Mouse (Mus musculus) hindbrain, embryonic 16.5 days (tissue): Measurements from ENCODE around the gene Fbxo21. TPM values are rescaled to one million over a fixed set of nuclear protein-coding genes. Genes with fewer than 3 reads are reported as not detected.

ENCODE experiments used
- ATAC-seq: fragments of 200-750 bp; cut with Nextera tagmentation; 2 replicates; pipeline ENCODE4 v1.8.0; 2017; ENCODE audit warnings: moderate TSS enrichment, moderate library complexity
- H3K27ac ChIP-seq: fragments of 300-500 bp; sonication (generic); 2 replicates; pipeline ENCODE4 v1.5.1; 2014; ENCODE audit warnings: low read depth, mild to moderate bottlenecking, control low read depth, low read length, moderate library complexity
- H3K27me3 ChIP-seq: fragments of 300-500 bp; sonication (generic); replicated peaks from 2 replicates; pipeline ENCODE4 v1.6.1; 2014; ENCODE audit warnings: low read length; ENCODE audit not compliant: control insufficient read depth, insufficient read depth
- H3K36me3 ChIP-seq: fragments of 300-500 bp; sonication (generic); 2 replicates; pipeline ENCODE4 v1.6.1; 2014; ENCODE audit warnings: mild to moderate bottlenecking, low read length, moderate library complexity, mixed read lengths; ENCODE audit not compliant: control insufficient read depth, insufficient read depth
- H3K4me1 ChIP-seq: fragments of 300-500 bp; sonication (generic); 2 replicates; pipeline ENCODE4 v1.6.1; 2014; ENCODE audit warnings: low read depth, low read length; ENCODE audit not compliant: control insufficient read depth, insufficient read depth
- H3K4me2 ChIP-seq: fragments of 300-500 bp; sonication (generic); 2 replicates; pipeline ENCODE4 v1.6.1; 2014; ENCODE audit warnings: mild to moderate bottlenecking, low read length, control low read depth, moderate library complexity
- H3K4me3 ChIP-seq: fragments of 300-500 bp; sonication (generic); 2 replicates; pipeline ENCODE4 v1.5.1; 2014; ENCODE audit warnings: mild to moderate bottlenecking, low read length, control low read depth, moderate library complexity
- H3K9ac ChIP-seq: fragments of 300-500 bp; sonication (generic); 2 replicates; pipeline ENCODE4 v1.6.1; 2014; ENCODE audit warnings: low read depth, mild to moderate bottlenecking, control low read depth, low read length, moderate library complexity
- H3K9me3 ChIP-seq: fragments of 300-500 bp; sonication (generic); 2 replicates; pipeline ENCODE4 v1.6.1; 2014; ENCODE audit warnings: mild to moderate bottlenecking, low read length, moderate library complexity; ENCODE audit not compliant: control insufficient read depth
- WGBS: fragments of 180-500 bp; shearing (Covaris S2); extraction: QIAGEN DNeasy Blood & Tissue Kit; methylation state at CpG from one replicate; pipeline ENCODE4 v1.1.7; 2014; 5-methylcytosine and 5-hydroxymethylcytosine counted together
- polyA plus RNA-seq: library from polyadenylated mRNA; unstranded; fragments of >200 nt; fragmentation: Nextera tagmentation; extraction: Ambion mirVana; gene quantifications from 2 replicates; pipeline ENCODE4 v1.2.1, GENCODE M21; 2015

The Fbxo21 gene
- polyA plus RNA-seq, 1 experiment from 2014 or later = 151 TPM

GRCm38 (mm10) chr5:118053205-118053604 lies 76.7 kb downstream of the Fbxo21 start:
- Histone ChIP-seq H3K9me3 (no peaks in the 10 kb centered on the region), H3K27me3 (no peaks in the 10 kb centered on the region), H3K36me3 (no peaks in the 10 kb centered on the region), H3K4me3 (no peak overlapping the region), H3K4me1 (peaks cover 6% of the 10 kb centered on the region), H3K4me2 (no peak overlapping the region), H3K27ac (no peak overlapping the region), H3K9ac (no peak overlapping the region)
- no peak for ATAC-seq
- WGBS = 94% methylated on average over 2 of the region's 2 CpGs

DNA sequence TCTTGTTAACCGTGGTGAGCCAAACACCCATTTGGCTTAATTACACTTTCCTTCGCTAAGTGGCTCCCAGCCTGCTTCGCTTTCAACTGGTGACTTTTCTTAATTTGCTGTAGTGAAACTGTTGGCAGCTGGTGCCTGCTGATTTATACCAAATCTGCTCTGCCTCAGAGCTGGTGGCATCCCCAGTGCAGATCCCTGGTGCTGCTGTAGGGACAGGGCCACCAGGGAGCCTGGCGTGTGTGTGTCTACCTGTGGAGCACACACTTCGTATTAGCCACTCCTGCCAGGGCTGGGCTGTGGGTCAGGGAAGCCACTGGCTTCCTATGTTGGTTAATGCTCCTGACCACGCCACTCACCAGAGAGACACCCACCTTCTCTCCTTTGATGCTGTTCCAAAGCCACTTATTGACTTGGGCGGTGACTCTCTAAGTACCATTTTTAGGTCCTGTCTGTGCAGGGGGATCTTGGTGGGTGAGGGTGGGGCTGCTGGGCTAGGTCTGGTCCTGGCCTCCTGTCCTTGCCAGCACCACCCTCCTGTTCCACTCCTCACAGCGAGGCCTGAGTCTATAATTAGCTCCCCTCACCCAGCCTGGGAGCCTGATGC lies 81.1 kb downstream of the Fbxo21 start:
- WGBS = 51% methylated on average over 8 of the region's 8 CpGs
- no peaks in the 10 kb centered on the region for H3K9me3 ChIP-seq
- H3K4me2 ChIP-seq = no peak overlapping the region
- H3K27ac ChIP-seq = no peak overlapping the region
- peak overlapping the region; percentile 18; the same call in 1 of the 2 replicates for H3K9ac ChIP-seq
- H3K27me3 ChIP-seq = no peaks in the 10 kb centered on the region
- peak; percentile 13; the same call in 1 of the 2 replicates for ATAC-seq
- peaks cover 6% of the 10 kb centered on the region for H3K4me1 ChIP-seq
- H3K4me3 ChIP-seq = no peak overlapping the region
- H3K36me3 ChIP-seq = no peaks in the 10 kb centered on the region

DNA sequence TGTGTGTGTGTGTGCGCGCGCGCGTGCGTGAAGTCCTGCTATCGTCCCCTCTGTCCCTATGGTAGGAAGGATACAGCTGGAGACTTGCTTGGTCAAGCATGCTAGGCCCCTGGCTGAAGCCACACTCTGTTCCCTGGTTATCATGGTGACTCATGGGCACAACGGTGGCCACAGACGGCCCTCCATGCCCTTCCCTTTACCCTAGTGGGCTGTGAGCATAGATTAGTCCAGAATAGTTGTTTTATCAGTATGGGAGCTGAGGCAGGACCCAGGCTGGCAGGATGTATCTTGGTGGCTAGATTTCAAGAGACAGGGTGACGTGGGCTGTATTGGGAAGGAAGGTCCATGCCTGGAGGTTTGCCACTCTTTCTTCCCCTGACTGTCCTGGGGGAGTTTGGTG lies 82.3 kb downstream of the Fbxo21 start:
- Histone ChIP-seq H3K9me3 (no peaks in the 10 kb centered on the region), H3K36me3 (no peaks in the 10 kb centered on the region), H3K4me3 (no peak overlapping the region), H3K9ac (no peak overlapping the region), H3K4me1 (peaks cover 17% of the 10 kb centered on the region), H3K27me3 (no peaks in the 10 kb centered on the region), H3K27ac (no peak overlapping the region), H3K4me2 (no peak overlapping the region)
- WGBS = 87% methylated on average over 10 of the region's 10 CpGs
- ATAC-seq = no peak

GRCm38 (mm10) chr5:118059646-118060045 lies 83.1 kb downstream of the Fbxo21 start:
- H3K36me3 ChIP-seq = no peaks in the 10 kb centered on the region
- no peaks in the 10 kb centered on the region for H3K9me3 ChIP-seq
- H3K4me2 ChIP-seq = no peak overlapping the region
- no peak overlapping the region for H3K27ac ChIP-seq
- WGBS = 71% methylated on average over 9 of the region's 9 CpGs
- peaks cover 25% of the 10 kb centered on the region for H3K4me1 ChIP-seq
- ATAC-seq = no peak
- H3K4me3 ChIP-seq = no peak overlapping the region
- H3K9ac ChIP-seq = no peak overlapping the region
- H3K27me3 ChIP-seq = no peaks in the 10 kb centered on the region

Other genes starting within 250 kb of the Fbxo21 start
- 2.8 and 3.1 TPM in 2 replicates for gene Nos1, start 195.7 kb upstream of the Fbxo21 start, polyA plus RNA-seq
- gene Tesc, start 51.0 kb downstream of the Fbxo21 start, polyA plus RNA-seq = 4.1 and 5.4 TPM in 2 replicates
- 18.7 and 21.6 TPM in 2 replicates for gene Fbxw8, start 178.7 kb downstream of the Fbxo21 start, polyA plus RNA-seq
- gene Hrk, start 187.9 kb downstream of the Fbxo21 start, polyA plus RNA-seq = 3.7 and 4.8 TPM in 2 replicates